Mouse (Mus musculus): ENCODE measurements around the gene Fxyd4. TPM values are rescaled to one million over a fixed set of nuclear protein-coding genes. Genes with fewer than 3 reads are reported as not detected.

The Fxyd4 gene
- polyA plus RNA-seq, 1 experiment from 2014 or later, result 1.8 TPM

DNA sequence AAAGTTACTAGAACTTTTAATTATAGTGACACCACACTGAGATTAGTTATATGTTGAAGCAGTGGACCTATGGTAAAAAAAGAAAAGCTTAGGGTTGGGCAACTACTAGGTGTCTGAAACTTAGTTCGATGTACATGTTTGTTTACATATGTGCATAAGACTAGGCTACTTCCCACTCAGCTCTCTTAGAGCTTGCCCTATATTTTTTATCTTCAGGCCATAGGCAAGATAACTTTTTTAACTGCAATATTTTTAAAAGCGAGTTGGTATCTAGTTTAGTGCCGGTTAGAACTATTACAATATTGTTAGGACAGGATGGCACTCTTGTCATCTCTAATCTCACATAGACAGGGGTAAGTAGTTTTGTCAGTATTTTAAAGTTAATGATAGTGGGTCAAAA lies 15.5 kb downstream of the Fxyd4 start:
- no peaks in the 10 kb centered on the region for H3K9me3 ChIP-seq (replicated peaks; ENCODE audit: control insufficient read depth, low read length, poor library complexity, severe bottlenecking)
- no peak overlapping the region for H3K9ac ChIP-seq (ENCODE audit: low read depth, low read length)
- no peak overlapping the region for H3K4me3 ChIP-seq (ENCODE audit: low read depth, low read length)
- H3K27ac ChIP-seq (ENCODE audit: low read length), result no peak overlapping the region
- H3K4me2 ChIP-seq (ENCODE audit: low read length), result no peak overlapping the region
- peaks cover 12% of the 10 kb centered on the region for H3K4me1 ChIP-seq (ENCODE audit: control insufficient read depth, insufficient read depth, low read length)
- no peaks in the 10 kb centered on the region for H3K27me3 ChIP-seq (ENCODE audit: control insufficient read depth, insufficient read depth, low read depth, low read length)
- no peak for ATAC-seq
- H3K36me3 ChIP-seq (ENCODE audit: control insufficient read depth, insufficient read depth, low read length), result peaks cover 4% of the 10 kb centered on the region; the same call in 1 of the 2 replicates
- 91% methylated on average over 3 of the region's 3 CpGs for WGBS

DNA sequence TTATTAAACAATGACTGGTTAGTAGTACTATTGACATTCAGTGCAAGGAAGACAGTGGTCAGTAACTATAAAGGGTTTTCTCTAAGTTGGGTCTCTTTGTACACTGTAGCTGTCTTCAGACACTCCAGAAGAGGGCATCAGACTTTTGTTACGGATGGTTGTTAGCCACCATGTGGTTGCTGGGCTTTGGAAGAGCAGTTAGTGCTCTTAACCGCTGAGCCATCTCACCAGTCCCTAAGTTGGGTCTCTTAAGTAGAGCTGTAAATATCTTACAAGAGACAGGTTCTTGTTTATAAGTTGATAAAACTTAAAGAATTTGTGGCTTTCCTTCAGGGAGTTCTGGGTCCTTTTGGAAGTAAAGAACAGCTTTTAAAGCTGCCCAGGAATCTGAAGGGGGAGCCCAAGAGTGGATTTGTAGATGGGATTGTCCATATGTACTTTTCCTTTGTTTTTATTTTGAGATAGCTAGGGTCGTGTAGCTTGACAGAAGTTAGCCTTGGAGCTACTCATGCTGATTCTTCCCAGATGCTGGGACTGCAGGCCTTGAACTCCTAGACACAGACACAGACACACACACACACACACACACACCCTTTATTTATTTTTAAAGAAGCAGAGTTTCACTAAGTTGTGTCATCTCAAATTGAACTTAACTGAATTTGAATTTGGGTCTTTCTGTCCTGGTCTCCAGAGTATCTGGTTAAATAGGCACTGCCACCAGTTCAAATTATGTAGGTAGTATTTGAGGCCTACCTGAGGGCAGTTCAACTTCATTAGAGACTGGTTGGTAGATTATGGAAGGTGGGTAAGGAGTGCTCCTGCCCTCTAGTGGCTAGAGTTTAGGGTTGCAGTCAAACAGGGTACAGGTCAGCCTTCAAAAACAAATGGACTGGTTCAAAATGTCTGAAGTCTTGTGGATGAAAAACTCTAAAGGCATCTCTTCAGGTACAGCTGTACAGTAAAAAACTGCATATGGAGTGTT lies 16.5 kb downstream of the Fxyd4 start:
- ATAC-seq, result no peak
- 61% methylated on average over 3 of the region's 3 CpGs for WGBS
- no peaks in the 10 kb centered on the region for H3K27me3 ChIP-seq (ENCODE audit: control insufficient read depth, insufficient read depth, low read depth, low read length)
- H3K4me2 ChIP-seq (ENCODE audit: low read length), result no peak overlapping the region
- H3K36me3 ChIP-seq (ENCODE audit: control insufficient read depth, insufficient read depth, low read length), result peaks cover 4% of the 10 kb centered on the region; the same call in 1 of the 2 replicates
- H3K4me1 ChIP-seq (ENCODE audit: control insufficient read depth, insufficient read depth, low read length), result peaks cover 22% of the 10 kb centered on the region
- H3K27ac ChIP-seq (ENCODE audit: low read length), result no peak overlapping the region
- no peak overlapping the region for H3K4me3 ChIP-seq (ENCODE audit: low read depth, low read length)
- H3K9ac ChIP-seq (ENCODE audit: low read depth, low read length), result no peak overlapping the region
- H3K9me3 ChIP-seq (replicated peaks; ENCODE audit: control insufficient read depth, low read length, poor library complexity, severe bottlenecking), result no peaks in the 10 kb centered on the region

DNA sequence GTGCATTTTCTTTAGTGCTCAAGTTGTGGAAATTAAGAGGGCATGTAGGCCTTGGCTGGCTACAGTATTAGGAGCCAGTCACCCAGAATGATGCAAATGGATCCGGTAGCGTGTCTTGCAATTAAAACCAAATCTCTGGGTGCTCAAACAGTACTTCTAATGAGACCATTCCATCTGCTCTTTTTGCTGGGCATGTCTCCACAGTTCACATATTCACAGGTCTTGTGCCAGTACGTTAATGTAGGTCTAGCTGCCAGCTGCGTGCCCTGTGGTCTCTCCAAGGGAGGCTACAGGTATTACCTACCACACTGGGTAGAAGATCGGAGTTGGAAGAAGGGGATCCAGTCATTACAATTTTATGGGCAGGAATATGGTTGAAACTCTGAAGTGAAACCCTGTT lies 19.4 kb downstream of the Fxyd4 start:
- Histone ChIP-seq H3K27ac (ENCODE audit: low read length) (no peak overlapping the region), H3K9me3 (replicated peaks; ENCODE audit: control insufficient read depth, low read length, poor library complexity, severe bottlenecking) (no peaks in the 10 kb centered on the region), H3K4me1 (ENCODE audit: control insufficient read depth, insufficient read depth, low read length) (peaks cover 25% of the 10 kb centered on the region), H3K27me3 (ENCODE audit: control insufficient read depth, insufficient read depth, low read depth, low read length) (no peaks in the 10 kb centered on the region), H3K9ac (ENCODE audit: low read depth, low read length) (no peak overlapping the region), H3K4me3 (ENCODE audit: low read depth, low read length) (peak overlapping the region; percentile 57), H3K4me2 (ENCODE audit: low read length) (peak overlapping the region; percentile 82), H3K36me3 (ENCODE audit: control insufficient read depth, insufficient read depth, low read length) (no peaks in the 10 kb centered on the region)
- ATAC-seq, result no peak
- 26% methylated on average over 5 of the region's 5 CpGs for WGBS

DNA sequence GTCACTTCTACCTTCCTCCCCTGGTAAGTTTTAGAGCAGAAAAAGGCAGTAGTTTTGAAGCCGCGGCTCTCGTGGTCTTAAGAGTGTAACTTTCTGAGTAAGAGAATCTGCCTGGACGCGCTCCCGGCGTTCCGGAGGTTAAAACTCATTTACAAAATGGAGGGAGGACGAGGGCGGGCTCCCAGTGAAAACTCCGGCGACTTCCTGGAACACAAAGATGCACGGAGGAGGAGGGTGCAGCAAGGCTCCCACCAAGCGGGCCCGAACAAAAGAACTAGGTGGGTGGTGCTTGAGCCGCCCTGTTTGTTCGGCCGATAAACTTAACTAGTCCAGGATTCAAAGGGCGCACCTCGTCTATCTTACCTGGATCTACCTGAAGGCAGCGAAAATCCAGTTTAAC lies 19.9 kb downstream of the Fxyd4 start:
- no peaks in the 10 kb centered on the region for H3K36me3 ChIP-seq (ENCODE audit: control insufficient read depth, insufficient read depth, low read length)
- H3K27me3 ChIP-seq (ENCODE audit: control insufficient read depth, insufficient read depth, low read depth, low read length), result no peaks in the 10 kb centered on the region
- peaks cover 25% of the 10 kb centered on the region for H3K4me1 ChIP-seq (ENCODE audit: control insufficient read depth, insufficient read depth, low read length)
- peak overlapping the region; percentile 57 for H3K4me3 ChIP-seq (ENCODE audit: low read depth, low read length)
- peak overlapping the region; percentile 82 for H3K4me2 ChIP-seq (ENCODE audit: low read length)
- peak overlapping the region; percentile 67; the same call in 1 of the 2 replicates for H3K9ac ChIP-seq (ENCODE audit: low read depth, low read length)
- peak; percentile 63 for ATAC-seq
- 2% methylated on average over 21 of the region's 21 CpGs for WGBS
- peak overlapping the region; percentile 66 for H3K27ac ChIP-seq (ENCODE audit: low read length)
- no peaks in the 10 kb centered on the region for H3K9me3 ChIP-seq (replicated peaks; ENCODE audit: control insufficient read depth, low read length, poor library complexity, severe bottlenecking)

DNA sequence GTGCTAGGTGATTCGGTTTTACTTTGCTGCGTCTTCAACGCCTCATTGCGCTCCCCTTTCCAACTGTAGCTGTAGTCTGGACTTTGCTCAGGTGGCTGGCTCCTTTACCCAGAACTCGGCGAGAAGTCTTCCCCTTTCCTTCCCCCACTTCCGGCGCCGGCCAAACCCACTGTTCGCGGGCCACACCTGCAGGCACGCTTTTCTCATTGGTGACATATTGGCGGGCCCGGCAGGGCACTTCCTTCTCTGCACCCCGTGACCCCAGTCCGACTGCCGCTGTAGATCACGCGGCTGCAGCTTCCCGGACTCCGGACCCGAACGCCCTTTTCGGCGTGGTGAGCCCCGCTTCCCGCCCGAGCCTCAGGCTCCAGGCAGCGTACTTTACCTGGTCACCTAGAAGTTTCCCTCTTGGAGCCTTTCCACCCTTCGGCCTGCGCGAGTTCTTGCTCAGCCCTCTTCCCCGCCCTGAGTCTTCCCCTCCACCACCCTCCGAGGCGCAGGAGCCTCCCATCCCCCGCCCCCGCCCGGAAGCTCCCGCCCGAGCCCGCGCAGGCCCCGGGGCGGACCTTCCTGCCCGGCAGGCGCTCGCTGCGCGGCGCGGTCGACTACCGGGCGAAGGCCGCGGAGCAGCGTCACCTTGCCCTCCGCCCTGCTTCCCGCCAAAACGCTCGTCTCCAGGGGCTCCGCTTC lies 20.6 kb downstream of the Fxyd4 start:
- H3K9me3 ChIP-seq (replicated peaks; ENCODE audit: control insufficient read depth, low read length, poor library complexity, severe bottlenecking), result no peaks in the 10 kb centered on the region
- no peaks in the 10 kb centered on the region for H3K36me3 ChIP-seq (ENCODE audit: control insufficient read depth, insufficient read depth, low read length)
- H3K27ac ChIP-seq (ENCODE audit: low read length), result peak overlapping the region; percentile 66
- ATAC-seq, result peak; percentile 88
- H3K27me3 ChIP-seq (ENCODE audit: control insufficient read depth, insufficient read depth, low read depth, low read length), result no peaks in the 10 kb centered on the region
- peak overlapping the region; percentile 67 for H3K9ac ChIP-seq (ENCODE audit: low read depth, low read length)
- peak overlapping the region; percentile 82 for H3K4me2 ChIP-seq (ENCODE audit: low read length)
- under 1% methylated on average over 60 of the region's 62 CpGs for WGBS
- H3K4me3 ChIP-seq (ENCODE audit: low read depth, low read length), result peak overlapping the region; percentile 57
- peaks cover 25% of the 10 kb centered on the region for H3K4me1 ChIP-seq (ENCODE audit: control insufficient read depth, insufficient read depth, low read length)

DNA sequence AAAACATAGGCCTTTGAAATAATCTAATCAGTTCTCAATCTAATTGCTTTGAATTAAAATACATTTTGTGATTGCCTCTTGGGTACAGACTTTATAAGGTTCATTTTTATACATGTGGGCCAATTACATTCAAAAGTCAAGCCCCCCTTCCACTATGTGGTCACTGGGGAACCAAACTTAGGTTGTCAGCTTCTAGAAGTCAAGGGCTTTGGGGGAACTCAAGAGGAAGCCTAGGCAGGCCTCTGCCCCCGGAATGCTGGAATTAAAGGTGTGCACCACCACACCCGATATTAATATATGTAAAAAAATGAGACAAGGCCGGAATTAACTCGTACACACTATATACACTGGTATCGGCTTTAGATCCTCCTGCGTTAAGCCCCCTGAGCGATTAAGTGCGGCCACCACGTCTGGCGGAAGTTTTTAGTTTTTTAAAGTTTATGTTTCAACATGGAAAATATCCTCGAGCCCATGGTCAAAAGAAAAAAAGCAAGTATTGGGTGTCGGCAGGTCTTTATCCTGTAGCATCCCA lies 21.2 kb downstream of the Fxyd4 start:
- WGBS, result 3% methylated on average over 12 of the region's 12 CpGs
- Histone ChIP-seq H3K4me2 (ENCODE audit: low read length) (peak overlapping the region; percentile 82), H3K9ac (ENCODE audit: low read depth, low read length) (peak overlapping the region; percentile 67), H3K9me3 (replicated peaks; ENCODE audit: control insufficient read depth, low read length, poor library complexity, severe bottlenecking) (no peaks in the 10 kb centered on the region), H3K36me3 (ENCODE audit: control insufficient read depth, insufficient read depth, low read length) (no peaks in the 10 kb centered on the region), H3K27me3 (ENCODE audit: control insufficient read depth, insufficient read depth, low read depth, low read length) (no peaks in the 10 kb centered on the region), H3K4me1 (ENCODE audit: control insufficient read depth, insufficient read depth, low read length) (peaks cover 25% of the 10 kb centered on the region), H3K4me3 (ENCODE audit: low read depth, low read length) (peak overlapping the region; percentile 57), H3K27ac (ENCODE audit: low read length) (no peak overlapping the region)
- ATAC-seq, result no peak

DNA sequence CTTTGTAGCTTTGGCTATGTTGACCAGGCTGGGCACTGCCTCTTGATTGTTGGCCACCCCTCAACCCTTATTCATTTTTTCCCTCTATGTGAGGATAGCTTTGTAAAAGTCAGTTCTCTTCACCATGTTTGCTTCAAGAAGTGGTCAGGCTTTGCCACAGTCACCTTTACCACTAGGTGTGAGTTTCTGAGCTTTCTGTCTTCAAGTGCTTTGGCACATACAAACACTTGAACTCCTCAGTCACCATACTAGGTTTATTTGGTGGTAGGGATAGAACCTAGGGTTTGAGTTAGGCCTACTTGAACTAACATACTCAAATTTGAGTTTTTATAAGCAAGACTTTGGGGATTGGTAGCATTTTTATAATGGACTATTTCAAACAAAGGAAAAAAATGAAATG lies 23.0 kb downstream of the Fxyd4 start:
- H3K36me3 ChIP-seq (ENCODE audit: control insufficient read depth, insufficient read depth, low read length), result no peaks in the 10 kb centered on the region
- H3K4me1 ChIP-seq (ENCODE audit: control insufficient read depth, insufficient read depth, low read length), result peaks cover 24% of the 10 kb centered on the region
- no peaks in the 10 kb centered on the region for H3K9me3 ChIP-seq (replicated peaks; ENCODE audit: control insufficient read depth, low read length, poor library complexity, severe bottlenecking)
- H3K9ac ChIP-seq (ENCODE audit: low read depth, low read length), result no peak overlapping the region
- H3K4me3 ChIP-seq (ENCODE audit: low read depth, low read length), result no peak overlapping the region
- H3K27me3 ChIP-seq (ENCODE audit: control insufficient read depth, insufficient read depth, low read depth, low read length), result no peaks in the 10 kb centered on the region
- no peak overlapping the region for H3K4me2 ChIP-seq (ENCODE audit: low read length)
- no peak overlapping the region for H3K27ac ChIP-seq (ENCODE audit: low read length)
- no peak for ATAC-seq

DNA sequence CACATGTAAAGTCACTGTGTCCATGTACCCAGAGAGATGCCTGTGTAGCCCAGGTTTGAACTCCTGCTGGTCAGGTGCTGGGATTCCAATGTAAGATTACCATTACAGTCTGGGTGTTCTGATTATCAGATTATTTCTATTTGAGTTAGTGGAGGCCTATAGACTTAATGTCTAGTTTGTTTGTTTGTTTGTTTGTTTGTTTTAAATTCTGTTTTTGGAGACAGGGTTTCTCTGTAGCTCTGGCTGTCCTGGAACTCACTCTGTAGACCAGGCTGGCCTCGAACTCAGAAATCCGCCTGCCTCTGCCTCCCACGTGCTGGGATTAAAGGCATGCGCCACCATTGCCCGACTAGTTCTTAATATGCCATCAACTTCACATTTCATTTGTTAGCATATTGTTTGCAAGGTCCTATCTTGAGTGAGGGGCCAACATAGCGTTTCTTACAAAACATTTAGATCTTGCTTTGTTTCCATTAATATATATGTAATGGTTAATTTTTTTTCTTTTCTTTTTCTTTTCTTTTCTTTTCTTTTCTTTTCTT lies 27.3 kb downstream of the Fxyd4 start:
- no peaks in the 10 kb centered on the region for H3K36me3 ChIP-seq (ENCODE audit: control insufficient read depth, insufficient read depth, low read length)
- no peak for ATAC-seq
- H3K27ac ChIP-seq (ENCODE audit: low read length), result no peak overlapping the region
- H3K9me3 ChIP-seq (replicated peaks; ENCODE audit: control insufficient read depth, low read length, poor library complexity, severe bottlenecking), result no peaks in the 10 kb centered on the region
- peaks cover 24% of the 10 kb centered on the region for H3K4me1 ChIP-seq (ENCODE audit: control insufficient read depth, insufficient read depth, low read length)
- 83% methylated on average over 6 of the region's 6 CpGs for WGBS
- H3K9ac ChIP-seq (ENCODE audit: low read depth, low read length), result no peak overlapping the region
- H3K4me2 ChIP-seq (ENCODE audit: low read length), result no peak overlapping the region
- H3K27me3 ChIP-seq (ENCODE audit: control insufficient read depth, insufficient read depth, low read depth, low read length), result no peaks in the 10 kb centered on the region
- H3K4me3 ChIP-seq (ENCODE audit: low read depth, low read length), result no peak overlapping the region

Measured in midbrain, embryonic 16.5 days (tissue).